Mouse (Mus musculus): ENCODE results near the gene Olfr661.

The Olfr661 gene

GRCm38 (mm10) chr7:104686201-104686600 is at the start of gene Olfr661:
Olfr661 (plus strand) TSS chr7:104686501.
- DNase-seq, result no peak

- DNase-seq, result peak; percentile 37
Observed at GRCm38 (mm10) chr7:104646841-104647482, 39.3 kb upstream of the Olfr661 start, which contains the start of gene Olfr658. Olfr658 (minus strand) TSS chr7:104647305.

- no peak for DNase-seq
Observed at GRCm38 (mm10) chr7:104666453-104666852, 19.8 kb upstream of the Olfr661 start, which contains the start of gene Olfr659. Olfr659 (plus strand) TSS chr7:104666753.
